Mouse (Mus musculus) lung, embryonic 16.5 days (tissue): Measurements from ENCODE around the gene Slc2a1. TPM values are rescaled to one million over a fixed set of nuclear protein-coding genes. Genes with fewer than 3 reads are reported as not detected.

ENCODE experiments used
- ATAC-seq: fragments of 200-750 bp; cut with Nextera tagmentation; 2 replicates; pipeline ENCODE4 v1.8.0; 2017; ENCODE audit warnings: low read depth, mild to moderate bottlenecking, moderate library complexity
- H3K27ac ChIP-seq: fragments of 300-500 bp; sonication (generic); 2 replicates; pipeline ENCODE4 v1.5.1; 2014; ENCODE audit warnings: mild to moderate bottlenecking, control low read depth, low read length
- H3K27me3 ChIP-seq: fragments of 300-500 bp; sonication (generic); 2 replicates; pipeline ENCODE4 v1.6.1; 2014; ENCODE audit warnings: low read depth, low read length, mixed read lengths; ENCODE audit not compliant: control insufficient read depth, insufficient read depth
- H3K36me3 ChIP-seq: fragments of 300-500 bp; sonication (generic); 2 replicates; pipeline ENCODE4 v1.6.1; 2014; ENCODE audit warnings: low read length; ENCODE audit not compliant: control insufficient read depth, insufficient read depth
- H3K4me1 ChIP-seq: fragments of 300-500 bp; sonication (generic); replicated peaks from 2 replicates; pipeline ENCODE4 v1.6.1; 2014; ENCODE audit warnings: low read length, mixed read lengths; ENCODE audit not compliant: control insufficient read depth, insufficient read depth
- H3K4me2 ChIP-seq: fragments of 300-500 bp; sonication (generic); 2 replicates; pipeline ENCODE4 v1.6.1; 2014; ENCODE audit warnings: low read depth, low read length, control low read depth
- H3K4me3 ChIP-seq: fragments of 300-500 bp; sonication (generic); 2 replicates; pipeline ENCODE4 v1.5.1; 2014; ENCODE audit warnings: mild to moderate bottlenecking, low read length, control low read depth
- H3K9ac ChIP-seq: fragments of 300-500 bp; sonication (generic); 2 replicates; pipeline ENCODE4 v1.6.1; 2014; ENCODE audit warnings: low read length, control low read depth
- H3K9me3 ChIP-seq: fragments of 300-500 bp; sonication (generic); 2 replicates; pipeline ENCODE4 v1.6.1; 2016; ENCODE audit warnings: low read length; ENCODE audit not compliant: control insufficient read depth
- WGBS: fragments of 180-500 bp; shearing (Covaris S2); extraction: QIAGEN DNeasy Blood & Tissue Kit; methylation state at CpG from one replicate; pipeline ENCODE4 v1.1.7; 2014; 5-methylcytosine and 5-hydroxymethylcytosine counted together
- polyA plus RNA-seq: library from polyadenylated mRNA; unstranded; fragments of >200 nt; fragmentation: Nextera tagmentation; extraction: Ambion mirVana; gene quantifications from 2 replicates; pipeline ENCODE4 v1.2.1, GENCODE M21; 2015

Gene Slc2a1
- polyA plus RNA-seq, 1 experiment from 2014 or later: 95.7 TPM

DNA sequence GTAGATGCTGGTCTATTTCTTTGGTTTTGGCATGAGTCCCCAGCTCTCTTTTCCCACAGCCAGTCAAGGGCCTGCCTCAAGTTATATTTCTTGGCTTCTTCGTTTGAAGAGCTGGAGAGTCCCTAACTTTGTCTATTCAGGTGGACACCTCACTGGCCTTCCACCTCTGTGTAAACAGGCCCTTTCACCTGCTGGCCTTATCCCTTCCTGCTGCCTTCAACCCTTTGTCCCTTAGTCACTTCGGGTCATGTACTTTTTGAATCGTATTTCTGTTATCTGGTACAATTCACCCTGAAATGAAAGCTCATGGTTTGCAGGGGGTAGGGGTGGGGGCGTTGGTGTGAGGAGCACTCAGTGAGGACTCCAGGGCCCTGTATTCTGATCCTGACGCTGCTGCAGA, 10.8 kb downstream of the Slc2a1 start:
- Histone ChIP-seq H3K27me3 (no peaks in the 10 kb centered on the region), H3K9me3 (no peaks in the 10 kb centered on the region), H3K9ac (no peak overlapping the region), H3K36me3 (peaks cover 12% of the 10 kb centered on the region; the same call in 1 of the 2 replicates), H3K4me3 (no peak overlapping the region), H3K27ac (no peak overlapping the region), H3K4me2 (no peak overlapping the region), H3K4me1 (peaks cover 24% of the 10 kb centered on the region)
- ATAC-seq: no peak
- 64% methylated on average over 5 of the region's 5 CpGs for WGBS

DNA sequence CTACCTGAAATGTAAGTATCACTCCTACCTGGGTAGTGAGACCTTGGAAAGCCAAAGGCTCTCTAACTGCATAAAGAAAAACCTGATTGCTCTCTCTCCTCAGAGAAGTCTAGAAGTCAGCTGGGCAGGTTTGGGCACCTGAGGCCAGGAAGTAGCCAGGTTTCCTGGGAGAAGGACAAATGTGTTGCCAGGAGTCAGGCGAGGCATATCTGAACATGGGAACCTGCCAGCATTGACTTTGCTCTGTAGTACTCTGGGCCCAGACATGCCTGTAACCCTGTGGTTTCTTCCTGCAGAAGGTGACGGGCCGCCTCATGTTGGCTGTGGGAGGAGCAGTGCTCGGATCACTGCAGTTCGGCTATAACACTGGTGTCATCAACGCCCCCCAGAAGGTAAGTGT, 11.6 kb downstream of the Slc2a1 start:
- H3K9ac ChIP-seq: no peak overlapping the region

GRCm38 (mm10) chr4:119121249-119121648, 12.7 kb downstream of the Slc2a1 start:
- Histone ChIP-seq H3K36me3 (peaks cover 12% of the 10 kb centered on the region; the same call in 1 of the 2 replicates), H3K27ac (no peak overlapping the region), H3K9ac (no peak overlapping the region)

More for the DNA sequence above, 11.6 kb downstream of the Slc2a1 start:
- no peak overlapping the region for H3K4me3 ChIP-seq
- 77% methylated on average over 6 of the region's 6 CpGs for WGBS
- H3K9me3 ChIP-seq: no peaks in the 10 kb centered on the region
- H3K27ac ChIP-seq: no peak overlapping the region
- no peaks in the 10 kb centered on the region for H3K27me3 ChIP-seq
- peaks cover 25% of the 10 kb centered on the region for H3K4me1 ChIP-seq
- peaks cover 12% of the 10 kb centered on the region; the same call in 1 of the 2 replicates for H3K36me3 ChIP-seq
- no peak overlapping the region for H3K4me2 ChIP-seq
- no peak for ATAC-seq

DNA sequence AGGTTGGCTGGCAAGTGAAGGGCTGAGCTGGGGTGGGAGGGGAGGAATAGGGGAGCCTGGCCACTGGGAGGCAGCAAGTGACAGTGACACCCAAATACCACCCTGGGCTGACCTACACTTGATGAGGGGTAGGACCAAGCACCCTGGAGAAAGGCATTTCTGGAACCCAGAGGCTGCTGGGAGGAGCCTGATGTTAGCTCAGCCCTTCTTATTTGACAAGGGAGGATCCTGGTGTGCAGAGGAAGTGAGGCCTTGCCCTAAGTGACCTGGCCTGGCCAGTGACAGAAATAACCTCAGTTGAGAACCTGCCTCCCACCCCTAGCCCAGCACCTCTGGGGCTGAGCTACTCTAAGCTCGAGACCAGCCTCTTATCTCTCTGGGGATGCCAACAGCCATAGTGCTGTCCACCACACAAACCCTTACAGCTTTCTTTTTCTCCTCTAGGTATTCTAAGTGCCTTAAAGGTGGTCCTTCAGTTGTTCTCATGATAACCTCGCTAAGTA, 16.3 kb downstream of the Slc2a1 start:
- WGBS: 54% methylated on average over 2 of the region's 2 CpGs
- Histone ChIP-seq H3K36me3 (peaks cover 12% of the 10 kb centered on the region; the same call in 1 of the 2 replicates), H3K9ac (no peak overlapping the region), H3K27me3 (no peaks in the 10 kb centered on the region), H3K9me3 (no peaks in the 10 kb centered on the region), H3K4me2 (no peak overlapping the region), H3K4me1 (peaks cover 8% of the 10 kb centered on the region), H3K4me3 (no peak overlapping the region), H3K27ac (no peak overlapping the region)
- no peak for ATAC-seq

More at GRCm38 (mm10) chr4:119121249-119121648, 12.7 kb downstream of the Slc2a1 start:
- 34% methylated on average over 4 of the region's 4 CpGs for WGBS
- H3K4me2 ChIP-seq: no peak overlapping the region
- H3K4me3 ChIP-seq: no peak overlapping the region
- no peaks in the 10 kb centered on the region for H3K27me3 ChIP-seq
- peak; percentile 39 for ATAC-seq
- no peaks in the 10 kb centered on the region for H3K9me3 ChIP-seq
- H3K4me1 ChIP-seq: peaks cover 17% of the 10 kb centered on the region

DNA sequence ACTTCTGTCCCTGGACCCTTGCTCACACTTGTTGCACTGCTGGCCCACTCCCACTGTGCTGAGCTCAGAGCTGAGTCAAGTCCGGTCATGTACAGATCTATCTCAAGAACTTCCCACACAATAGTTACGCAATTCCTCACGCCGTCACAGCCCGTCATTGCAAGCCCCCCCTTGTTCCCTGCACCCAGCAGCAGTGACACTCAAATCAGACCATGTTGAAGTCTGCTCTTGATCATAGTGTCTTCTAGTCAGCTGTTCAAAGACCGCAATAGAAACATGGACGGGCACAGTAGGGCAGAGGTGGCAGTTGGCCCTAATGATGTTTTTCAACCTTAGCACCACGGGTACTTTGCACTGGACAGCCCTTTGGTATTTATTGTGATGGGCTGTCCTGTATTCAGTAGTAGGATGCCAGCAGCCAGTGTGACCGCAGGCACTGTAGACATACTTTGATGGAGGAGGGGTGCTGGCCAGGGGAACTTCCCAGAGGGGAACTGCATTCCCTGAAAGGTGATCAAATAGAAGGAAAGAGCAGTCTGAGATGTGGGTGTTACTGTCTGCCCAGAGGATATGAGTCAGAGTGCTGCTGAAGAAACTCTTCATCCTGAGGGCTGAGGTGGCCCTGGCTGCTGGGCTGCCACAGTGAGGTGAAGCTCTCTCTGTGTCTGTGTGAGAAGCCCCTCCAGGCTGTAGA, 17.2 kb downstream of the Slc2a1 start:
- H3K36me3 ChIP-seq: peaks cover 12% of the 10 kb centered on the region; the same call in 1 of the 2 replicates

GRCm38 (mm10) chr4:119127229-119127628, 18.7 kb downstream of the Slc2a1 start:
- ATAC-seq: no peak
- Histone ChIP-seq H3K27ac (no peak overlapping the region), H3K9ac (no peak overlapping the region)

More for the DNA sequence above, 17.2 kb downstream of the Slc2a1 start:
- Histone ChIP-seq H3K4me1 (peaks cover 8% of the 10 kb centered on the region), H3K4me2 (no peak overlapping the region), H3K4me3 (no peak overlapping the region), H3K27me3 (no peaks in the 10 kb centered on the region), H3K9me3 (no peaks in the 10 kb centered on the region), H3K27ac (no peak overlapping the region), H3K9ac (no peak overlapping the region)
- WGBS: 60% methylated on average over 9 of the region's 9 CpGs
- 0 out of 2 replicates have a peak, but pooled peaks have one; percentile 17 for ATAC-seq

DNA sequence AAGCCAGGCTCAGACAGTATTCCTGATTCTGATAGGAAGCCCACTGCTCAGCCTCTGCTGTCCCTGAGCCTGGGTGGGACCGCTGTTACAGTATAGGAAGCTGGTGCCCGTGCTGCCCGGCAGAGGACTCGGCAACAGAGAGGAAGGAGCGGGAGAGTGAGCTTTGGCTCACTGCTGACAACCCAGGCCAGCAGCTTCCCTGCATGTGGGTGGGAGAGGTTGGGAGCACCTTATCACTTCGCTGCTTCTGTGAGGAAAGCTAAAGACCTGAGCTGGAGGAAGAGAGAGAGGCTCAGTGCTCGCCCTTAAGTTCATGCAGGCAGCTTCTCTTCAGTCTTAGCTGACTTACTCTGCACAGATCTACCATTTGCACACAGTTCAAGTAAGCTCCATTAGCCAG, 20.0 kb downstream of the Slc2a1 start:
- Histone ChIP-seq H3K4me2 (no peak overlapping the region), H3K9ac (no peak overlapping the region), H3K27ac (no peak overlapping the region), H3K9me3 (no peaks in the 10 kb centered on the region), H3K36me3 (peaks cover 20% of the 10 kb centered on the region), H3K27me3 (no peaks in the 10 kb centered on the region), H3K4me3 (no peak overlapping the region), H3K4me1 (peaks cover 4% of the 10 kb centered on the region; the same call in 1 of the 2 replicates)
- WGBS: 76% methylated on average over 7 of the region's 7 CpGs
- ATAC-seq: no peak

More at GRCm38 (mm10) chr4:119127229-119127628, 18.7 kb downstream of the Slc2a1 start:
- Histone ChIP-seq H3K27me3 (no peaks in the 10 kb centered on the region), H3K4me2 (no peak overlapping the region), H3K4me1 (peaks cover 4% of the 10 kb centered on the region; the same call in 1 of the 2 replicates), H3K36me3 (peaks cover 11% of the 10 kb centered on the region; the same call in 1 of the 2 replicates), H3K4me3 (no peak overlapping the region), H3K9me3 (no peaks in the 10 kb centered on the region)
- WGBS: 65% methylated on average over 6 of the region's 6 CpGs

DNA sequence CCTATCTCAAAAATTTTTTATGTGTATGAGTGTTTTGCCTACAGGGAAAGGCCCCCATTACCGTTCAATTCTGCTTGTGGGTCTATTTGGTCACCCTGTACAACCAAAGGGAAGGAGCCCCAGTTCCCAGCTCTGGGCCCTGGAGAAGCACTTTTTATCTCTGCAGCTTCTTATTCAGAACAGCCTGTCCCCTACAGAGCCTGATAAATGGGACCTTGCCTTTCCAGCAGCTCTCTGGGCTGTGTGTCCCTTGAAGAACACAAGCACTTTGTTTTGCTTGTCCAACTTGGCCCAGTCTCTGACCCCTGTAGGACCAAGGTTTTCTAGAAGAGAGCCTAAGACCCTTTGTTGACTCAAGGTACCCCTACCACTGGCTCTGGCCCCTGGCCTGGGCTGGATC, 20.6 kb downstream of the Slc2a1 start:
- no peak overlapping the region for H3K4me3 ChIP-seq
- no peaks in the 10 kb centered on the region for H3K27me3 ChIP-seq
- WGBS: 89% methylated on average over 1 of the region's 1 CpGs
- no peak overlapping the region for H3K27ac ChIP-seq
- H3K4me1 ChIP-seq: peaks cover 4% of the 10 kb centered on the region; the same call in 1 of the 2 replicates
- H3K36me3 ChIP-seq: peaks cover 23% of the 10 kb centered on the region
- no peaks in the 10 kb centered on the region for H3K9me3 ChIP-seq
- H3K4me2 ChIP-seq: no peak overlapping the region
- no peak overlapping the region for H3K9ac ChIP-seq
- ATAC-seq: no peak

GRCm38 (mm10) chr4:119131189-119131910, 22.8 kb downstream of the Slc2a1 start:
- no peak overlapping the region for H3K4me2 ChIP-seq
- H3K27me3 ChIP-seq: no peaks in the 10 kb centered on the region
- H3K9ac ChIP-seq: no peak overlapping the region
- peaks cover 44% of the 10 kb centered on the region for H3K36me3 ChIP-seq
- H3K9me3 ChIP-seq: no peaks in the 10 kb centered on the region
- no peak overlapping the region for H3K27ac ChIP-seq
- no peaks in the 10 kb centered on the region for H3K4me1 ChIP-seq
- ATAC-seq: no peak
- WGBS: 84% methylated on average over 8 of the region's 8 CpGs
- H3K4me3 ChIP-seq: no peak overlapping the region
